Mouse (Mus musculus) urinary bladder, postnatal 14 days (tissue): ENCODE measurements around the gene Alpl.

Experiments used
- DNase-seq: peaks from one replicate; pipeline ENCODE4 v3.0.0; 2021; ENCODE audit warnings: low spot score

The Alpl gene

DNA sequence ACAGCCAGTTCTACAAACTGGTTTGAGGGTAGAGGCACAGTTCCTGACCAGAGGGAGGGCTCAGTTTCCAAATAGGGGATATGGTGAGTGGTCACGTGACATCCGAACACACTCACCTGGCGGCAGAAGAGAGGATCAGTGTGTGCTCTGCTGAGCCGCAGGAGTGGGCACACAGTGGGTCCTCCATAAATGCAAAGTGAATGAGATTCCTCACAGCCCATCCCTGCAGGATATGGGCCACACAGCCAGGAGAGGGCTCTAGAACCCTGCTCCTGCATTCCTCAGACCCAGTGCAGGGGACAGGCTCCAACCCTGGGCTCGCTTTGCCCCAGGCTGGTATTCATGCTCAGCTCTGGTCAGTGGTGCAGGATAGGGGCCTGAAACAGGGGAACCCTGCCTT lies 62.7 kb downstream of the Alpl start:
- DNase-seq = no peak

DNA sequence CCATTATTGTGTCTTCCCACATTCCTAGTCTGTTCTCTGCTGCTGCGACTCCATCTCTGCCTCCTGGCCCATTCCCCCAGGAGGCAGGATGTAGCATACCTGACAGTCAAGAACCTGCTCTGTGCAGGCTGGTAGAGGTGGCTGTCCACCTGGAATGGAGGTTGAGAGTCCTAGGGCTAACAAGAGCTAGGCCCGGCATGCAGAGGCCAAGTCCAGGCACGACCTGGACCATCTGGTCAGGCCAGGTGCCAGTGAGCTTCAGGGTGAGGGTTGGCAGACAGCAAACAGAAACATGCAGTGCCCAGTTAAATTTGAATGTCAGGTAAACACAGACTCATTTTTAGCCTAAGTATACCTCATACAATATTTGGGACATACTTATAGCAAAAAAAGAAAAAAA lies 63.2 kb downstream of the Alpl start:
- DNase-seq = peak; percentile 78

DNA sequence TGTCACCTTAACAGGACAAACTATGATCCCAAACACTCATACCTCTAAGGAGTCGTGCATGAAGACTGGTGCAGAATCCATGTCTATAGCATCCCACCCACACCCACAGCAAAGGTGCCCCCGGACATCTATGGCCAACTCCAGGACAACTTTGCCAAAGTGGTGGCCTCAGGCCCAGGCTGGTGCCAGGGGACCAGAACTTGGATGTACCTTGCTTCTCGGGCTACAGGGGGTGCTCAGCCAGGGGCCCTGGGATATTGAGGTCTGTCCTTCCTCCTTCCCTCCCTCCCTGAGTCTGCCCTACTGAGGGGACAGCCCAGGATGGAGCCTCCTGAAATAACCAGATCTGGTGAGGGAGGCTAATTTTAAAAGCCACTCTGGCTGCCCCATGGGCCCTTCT lies 63.8 kb downstream of the Alpl start:
- DNase-seq = no peak

DNA sequence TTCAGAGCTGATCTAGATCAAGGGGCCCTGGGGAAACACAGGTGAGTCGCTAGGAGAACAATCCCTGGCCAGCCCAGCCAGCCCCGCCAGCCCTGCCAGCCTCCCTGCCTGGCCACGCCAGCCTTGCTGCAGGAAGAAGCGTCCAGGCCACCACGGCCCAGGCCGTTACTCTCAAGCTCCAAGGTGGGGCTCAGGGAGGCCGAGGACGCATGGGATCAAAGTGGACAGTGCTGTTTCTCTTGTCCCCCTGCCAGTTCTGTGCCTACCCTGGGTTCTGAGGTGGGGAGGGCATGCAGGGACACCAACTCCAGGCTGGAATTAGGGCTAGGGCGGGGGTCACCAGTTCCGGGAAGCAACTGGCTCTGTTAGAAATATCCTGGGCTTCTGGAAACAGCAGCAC lies 64.3 kb downstream of the Alpl start:
- no peak for DNase-seq

DNA sequence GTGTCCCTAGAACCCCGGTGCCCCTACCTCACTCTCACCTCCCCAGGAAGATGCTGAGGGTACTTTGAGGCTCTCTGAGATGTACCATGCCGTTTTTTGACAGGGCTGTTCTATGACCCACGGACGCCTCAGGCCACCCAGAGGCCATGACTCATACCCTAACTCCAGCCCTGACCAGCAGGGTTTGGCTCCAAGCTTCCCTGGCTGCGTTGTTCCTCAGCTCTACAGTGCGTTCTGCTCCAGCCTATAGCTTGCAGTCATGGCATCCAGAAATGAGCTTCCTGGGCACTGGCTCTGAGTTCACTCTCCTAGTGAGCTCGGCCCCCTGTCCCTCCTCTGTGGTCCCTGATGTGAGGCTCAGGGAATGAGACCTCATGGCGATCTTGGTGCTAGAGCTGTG lies 65.4 kb downstream of the Alpl start:
- no peak for DNase-seq

DNA sequence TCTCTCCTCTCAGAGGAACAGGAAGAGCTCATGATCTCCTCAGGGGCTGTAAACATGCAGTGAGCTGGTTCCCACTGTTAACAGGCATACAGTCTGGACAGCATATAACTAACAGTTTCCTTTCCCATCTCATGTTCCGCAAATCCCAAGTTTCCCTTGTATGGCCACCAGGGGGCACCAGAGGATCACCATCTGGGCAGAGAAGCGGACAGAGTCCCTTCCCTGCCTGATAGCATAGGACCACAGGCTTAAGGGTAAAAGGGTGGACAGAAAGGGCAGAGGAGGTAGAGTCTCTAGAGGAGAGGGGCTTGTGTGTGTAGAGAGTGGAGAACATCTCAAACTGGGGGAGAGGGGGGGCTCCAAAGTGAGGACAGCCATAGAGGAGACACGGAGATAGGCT lies 66.0 kb downstream of the Alpl start:
- DNase-seq = peak; percentile 92

DNA sequence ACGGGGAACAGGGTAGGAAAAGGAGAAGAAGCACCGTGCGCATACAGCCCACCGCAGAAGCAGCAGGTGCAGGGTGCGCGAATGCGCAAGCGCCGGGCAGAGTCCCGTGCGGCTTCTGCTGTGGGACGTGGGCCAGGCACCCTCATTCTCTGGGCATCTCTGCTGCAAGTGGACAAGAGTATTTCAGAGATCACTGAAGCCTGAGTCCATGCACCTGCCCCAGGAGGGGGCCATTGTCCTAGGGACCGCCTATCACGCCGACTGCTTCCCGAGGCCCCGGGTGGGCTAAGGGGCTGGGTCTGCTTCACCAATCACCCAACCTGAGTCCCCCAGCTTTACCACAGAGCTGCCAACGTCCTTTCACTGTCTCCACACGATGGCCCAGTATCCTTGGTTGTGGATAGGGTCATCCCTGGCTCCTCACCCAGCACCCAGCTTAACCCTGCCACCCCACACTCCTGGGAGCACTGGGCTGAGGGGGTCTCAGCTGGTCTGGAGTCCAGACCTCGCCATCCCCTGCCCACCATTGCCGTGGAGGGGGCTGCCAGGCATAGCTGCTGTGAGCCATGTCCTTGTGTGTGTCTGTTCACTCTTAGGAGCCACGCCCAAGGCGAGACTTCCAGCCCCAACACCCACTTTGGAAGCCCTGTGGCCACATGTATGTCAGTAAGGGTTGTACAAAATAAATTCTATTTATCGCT lies 66.9 kb downstream of the Alpl start:
- no peak for DNase-seq

DNA sequence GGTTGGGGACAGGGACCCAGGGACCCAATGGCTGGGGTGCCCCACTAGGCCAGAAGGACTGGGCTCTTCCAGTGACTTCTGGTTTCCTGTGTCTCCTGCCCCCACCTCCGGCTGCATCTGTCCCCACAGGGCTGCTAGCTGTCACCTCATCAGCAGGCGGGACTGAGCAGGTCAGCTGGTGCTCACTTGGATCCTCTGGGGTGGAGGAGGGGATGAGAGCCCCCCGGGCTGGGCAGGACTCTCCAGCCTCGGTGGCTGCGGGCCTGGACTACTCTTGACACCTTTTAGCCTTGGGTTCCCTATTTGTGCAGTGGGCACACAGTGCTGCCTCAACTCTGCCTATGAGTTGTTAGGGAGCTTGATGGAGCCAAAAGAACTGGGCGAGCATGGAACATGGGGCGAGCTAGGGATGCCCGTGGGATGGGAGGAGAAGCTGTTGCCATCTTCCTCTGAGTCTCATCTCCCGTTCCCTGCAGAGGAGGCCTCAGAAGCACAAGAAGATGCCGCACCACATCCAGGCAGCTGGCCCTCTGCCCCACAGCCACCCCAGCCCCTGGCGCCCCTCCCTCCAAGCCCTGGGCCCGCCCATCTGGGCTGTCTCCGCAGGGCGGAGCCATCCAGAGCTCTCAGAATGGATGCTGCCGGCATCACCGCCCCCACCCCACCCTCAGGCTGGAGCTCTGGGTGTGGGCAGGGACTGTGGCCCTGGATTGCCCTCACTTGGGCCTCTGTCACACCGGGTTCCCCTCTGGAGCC lies 67.6 kb downstream of the Alpl start:
- DNase-seq = no peak

DNA sequence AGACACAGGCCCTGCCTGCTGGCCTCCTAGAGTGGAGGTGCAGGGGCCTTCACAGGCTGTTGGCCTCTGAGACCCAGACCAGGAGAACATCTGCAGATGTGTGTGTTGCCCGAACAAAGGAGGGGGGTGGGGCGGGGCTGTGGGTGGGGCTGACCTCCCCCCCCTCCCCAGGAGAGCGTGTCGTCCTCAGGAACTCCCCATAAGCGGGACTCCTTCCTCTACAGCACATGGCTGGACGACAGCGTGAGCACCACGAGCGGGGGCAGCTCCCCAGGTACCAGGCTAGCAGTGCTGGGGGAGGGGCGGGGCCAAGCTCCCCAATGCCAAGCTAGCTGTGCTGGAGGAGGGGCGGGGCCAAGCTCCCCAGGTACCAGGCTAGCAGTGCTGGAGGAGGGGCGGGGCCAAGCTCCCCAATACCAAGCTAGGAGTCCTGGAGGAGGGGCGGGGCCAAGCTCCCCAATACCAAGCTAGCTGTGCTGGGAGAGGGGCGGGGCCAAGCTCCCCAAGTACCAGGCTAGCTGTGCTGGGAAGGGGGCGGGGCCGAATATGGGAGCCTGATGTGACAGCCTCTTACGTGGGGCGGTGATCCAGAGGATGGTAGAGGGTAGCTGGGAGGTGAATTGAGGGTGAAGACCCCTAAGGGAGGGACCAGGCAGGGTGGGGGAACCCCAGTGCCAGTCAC lies 68.5 kb downstream of the Alpl start:
- no peak for DNase-seq

DNA sequence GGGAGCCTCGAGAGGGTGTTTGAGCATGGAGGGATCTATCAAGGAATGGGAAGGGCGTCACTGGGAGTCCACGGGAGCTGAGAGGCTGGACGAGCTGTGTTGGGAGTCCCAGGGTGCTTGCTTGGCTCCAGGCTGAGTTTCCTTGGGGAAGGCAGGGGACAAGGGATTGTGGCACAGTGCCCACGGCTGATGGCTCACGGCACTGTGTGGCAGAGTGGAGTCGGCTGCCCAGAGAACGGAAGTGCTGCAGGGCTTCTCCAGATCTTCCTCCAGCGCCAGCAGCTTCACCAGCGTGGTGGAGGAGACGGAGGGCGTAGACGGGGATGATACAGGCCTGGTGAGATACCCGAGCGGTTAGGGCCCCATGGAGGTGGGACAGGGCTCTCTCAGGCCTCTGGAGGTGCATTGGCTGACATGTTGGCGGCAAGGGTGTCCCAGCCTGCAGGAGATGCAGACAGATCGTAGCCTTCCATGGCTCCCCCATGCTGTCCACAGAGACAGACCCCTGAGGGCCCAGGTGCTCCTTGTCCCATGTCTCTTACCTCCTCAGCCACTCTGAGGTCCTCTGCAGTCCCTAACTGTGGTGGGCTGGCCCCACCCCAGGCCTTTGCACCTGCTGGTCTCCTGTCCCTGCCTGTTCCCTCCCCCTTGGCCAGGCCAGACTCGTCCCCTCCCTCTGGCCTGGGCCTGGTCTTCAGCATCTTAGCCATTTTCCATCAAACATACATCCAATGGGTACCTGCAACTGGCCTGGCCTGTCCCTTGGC lies 69.3 kb downstream of the Alpl start:
- DNase-seq = no peak

DNA sequence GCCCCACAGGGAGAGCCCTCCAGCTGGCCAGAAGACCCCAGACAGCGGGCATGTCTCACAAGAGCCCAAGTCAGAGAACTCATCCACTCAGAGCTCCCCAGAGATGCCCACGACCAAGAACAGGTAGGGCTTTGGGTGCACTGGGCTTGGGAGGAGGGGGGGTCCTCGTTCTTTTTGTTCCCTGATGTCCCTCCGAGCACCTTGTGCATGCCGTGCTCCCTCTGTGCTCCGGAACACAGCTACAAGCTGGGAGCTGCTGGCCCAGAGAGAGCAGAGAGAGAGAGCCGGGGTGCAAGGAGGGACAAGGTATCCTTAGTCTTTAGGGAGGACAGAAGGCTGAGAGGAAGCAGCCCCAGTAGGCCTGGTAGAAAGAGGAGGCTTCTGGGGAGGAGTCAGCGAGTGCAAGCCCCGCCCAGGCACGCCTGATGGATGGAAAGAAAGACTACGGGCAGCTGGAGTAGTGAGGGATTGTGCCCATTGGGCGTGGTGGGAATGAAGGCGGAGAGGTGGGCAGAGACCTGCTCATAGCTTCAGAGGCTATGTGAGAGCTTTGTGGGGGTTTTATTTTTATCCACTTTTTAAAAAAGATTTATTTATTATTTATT lies 70.5 kb downstream of the Alpl start:
- DNase-seq = no peak

DNA sequence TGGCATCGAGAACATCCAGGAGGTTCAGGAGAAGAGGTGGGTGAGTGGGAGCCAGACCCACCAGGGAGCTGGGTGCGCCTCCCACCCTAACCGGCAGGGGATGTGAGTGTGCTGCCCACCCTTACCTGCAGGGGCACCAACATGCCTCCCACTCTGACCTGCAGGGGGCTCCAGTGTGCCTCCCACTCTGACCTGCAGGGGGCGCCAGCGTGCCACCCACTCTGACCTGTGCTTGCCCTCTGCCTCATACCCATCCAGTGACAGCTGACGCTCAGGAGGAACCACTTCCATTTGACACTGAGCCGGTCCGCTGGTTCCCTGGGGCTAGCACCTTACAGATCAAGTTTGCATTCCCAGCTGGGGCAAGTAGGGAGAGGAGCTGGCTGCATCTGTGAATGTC lies 71.4 kb downstream of the Alpl start:
- DNase-seq = peak; percentile 54

DNA sequence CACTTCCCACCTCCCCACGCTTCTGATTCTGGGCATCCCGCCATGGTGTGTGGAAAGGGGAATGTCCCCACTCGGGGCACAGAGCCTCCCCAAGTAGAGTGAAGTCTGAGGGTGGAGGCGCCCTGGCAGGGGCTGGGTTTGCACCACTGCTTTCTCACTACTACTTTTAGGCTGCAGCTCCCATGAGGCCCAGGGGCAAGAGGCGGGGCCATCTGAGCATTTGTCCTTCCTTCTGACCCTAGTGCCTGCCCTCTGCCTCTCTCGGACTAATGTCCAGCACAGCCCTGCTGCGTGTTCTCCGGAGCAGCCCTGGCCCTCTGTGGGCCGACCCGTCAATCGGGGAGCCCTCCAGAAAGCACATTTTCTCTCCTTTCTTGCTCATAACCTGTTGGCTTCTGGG lies 72.0 kb downstream of the Alpl start:
- DNase-seq = no peak

DNA sequence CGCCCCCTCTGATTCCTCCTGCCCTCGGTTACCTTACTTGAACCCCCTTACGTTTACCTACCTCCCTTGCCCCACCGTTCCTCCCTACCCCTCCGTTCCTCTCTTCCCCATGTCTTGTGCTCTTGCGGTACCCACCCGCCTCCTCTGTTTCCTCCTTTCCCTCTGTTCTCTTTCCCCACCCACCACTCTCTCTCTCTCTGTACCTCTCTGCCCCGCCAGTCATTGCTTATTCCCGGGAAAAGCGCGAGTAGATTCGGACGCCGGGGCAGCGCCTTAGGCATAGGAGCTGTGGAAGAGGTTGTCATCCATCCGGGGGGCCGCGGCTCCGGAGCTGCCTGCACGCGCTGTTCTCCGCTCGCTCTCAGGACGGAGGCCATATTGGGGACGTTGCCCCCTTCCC lies 72.7 kb downstream of the Alpl start:
- DNase-seq = no peak

DNA sequence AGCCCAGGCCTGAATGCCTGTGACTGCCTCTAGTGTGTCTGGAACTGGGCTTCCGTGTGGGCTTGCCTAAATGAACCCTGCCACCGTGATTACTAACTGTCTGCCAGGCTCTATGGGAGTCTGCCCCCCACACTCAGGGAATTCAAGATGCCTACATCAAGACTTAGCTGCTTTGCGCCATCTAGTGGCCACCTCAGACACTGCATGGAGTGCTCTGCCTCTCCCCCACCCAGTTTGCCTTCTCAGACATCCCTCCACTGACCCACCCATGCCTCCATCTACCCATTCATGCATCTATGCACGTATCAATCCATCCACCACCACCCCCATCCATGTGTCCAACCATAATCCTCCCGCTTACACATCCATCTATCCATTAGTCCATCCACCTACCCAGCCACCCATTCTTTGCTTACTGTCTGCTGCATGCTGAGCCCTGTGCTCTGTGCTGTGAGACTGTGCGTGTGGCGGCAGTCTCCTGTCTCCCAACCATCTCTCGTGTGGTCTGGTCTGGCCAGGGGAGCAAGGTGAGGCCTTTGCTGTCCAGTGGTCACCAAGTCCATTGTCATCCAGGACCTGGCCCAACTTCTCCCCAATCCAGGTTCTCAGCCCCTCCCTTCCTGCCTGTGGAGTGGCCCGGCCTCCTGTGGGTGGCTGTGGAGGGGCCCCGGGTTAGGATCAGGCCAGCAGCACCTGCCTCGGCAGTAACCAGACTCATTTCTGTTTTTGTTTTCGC lies 73.3 kb downstream of the Alpl start:
- peak; percentile 70 for DNase-seq

DNA sequence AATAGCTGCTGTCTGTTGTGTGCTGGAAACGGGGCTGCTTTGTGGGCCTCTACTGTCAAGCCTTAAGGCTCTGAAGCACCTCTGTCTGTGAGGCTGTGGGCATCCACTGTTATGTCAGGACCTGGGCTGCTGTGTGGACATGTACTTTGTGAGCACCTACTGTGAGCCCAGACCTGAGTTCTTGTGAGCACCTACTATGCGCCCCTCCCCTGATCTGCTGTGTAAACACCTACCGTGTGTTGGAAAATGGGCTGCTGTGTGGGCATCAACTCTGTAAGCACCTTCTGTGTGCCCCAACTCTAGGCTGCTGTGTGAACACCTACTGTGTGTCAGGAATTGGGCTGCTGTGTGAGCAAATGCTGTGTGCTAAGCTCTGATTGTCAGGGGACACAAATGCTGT lies 74.0 kb downstream of the Alpl start:
- no peak for DNase-seq

DNA sequence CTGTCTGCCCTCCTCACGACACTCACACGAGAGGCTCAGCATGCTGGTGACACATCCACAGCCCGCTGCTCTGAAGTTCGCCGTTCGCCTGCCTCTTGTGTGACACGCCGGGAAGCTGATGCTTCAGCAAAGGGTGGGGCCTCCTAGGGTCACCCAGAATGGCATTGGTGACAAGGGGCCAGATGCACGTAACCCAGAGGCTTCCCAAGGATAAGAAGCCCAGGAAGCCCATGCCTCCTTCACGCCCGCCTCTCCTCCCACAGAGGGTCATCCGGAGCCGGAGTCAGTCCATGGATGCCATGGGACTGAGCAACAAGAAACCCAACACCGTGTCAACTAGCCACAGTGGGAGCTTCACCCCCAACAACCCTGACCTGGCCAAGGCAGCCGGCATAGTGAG lies 74.6 kb downstream of the Alpl start:
- no peak for DNase-seq

DNA sequence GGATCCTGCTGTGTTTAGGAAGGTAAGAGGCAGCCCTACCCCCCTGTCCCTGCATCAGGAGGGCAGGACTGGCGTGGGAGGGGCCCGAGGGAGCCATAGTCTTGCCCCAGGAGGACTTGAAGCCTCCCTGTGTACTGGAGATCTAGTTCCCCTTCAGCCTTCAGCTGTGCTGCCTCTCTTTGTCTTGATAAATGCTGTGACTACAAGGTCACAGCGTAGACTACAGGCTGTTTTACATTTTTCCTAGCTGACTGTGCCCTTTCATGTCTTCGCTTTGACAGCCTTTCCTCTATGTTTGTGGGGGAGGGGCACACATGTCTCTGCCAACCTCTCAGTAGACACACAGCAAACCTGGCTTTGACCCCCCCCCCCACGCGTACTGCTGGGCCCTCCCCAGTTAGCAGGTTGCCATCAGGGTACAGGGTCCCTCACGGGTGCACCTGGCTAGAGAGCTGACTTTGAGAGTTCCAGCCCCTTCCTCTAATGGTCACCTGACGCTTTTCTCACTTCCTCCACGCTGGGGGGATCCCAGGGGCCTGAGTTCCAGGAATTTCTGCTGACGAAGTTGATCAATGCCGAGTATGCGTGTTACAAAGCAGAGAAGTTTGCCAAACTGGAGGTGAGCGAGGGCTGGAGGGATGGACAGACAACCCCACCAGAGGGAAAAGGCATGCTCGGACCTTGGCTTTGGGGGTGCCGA lies 76.7 kb downstream of the Alpl start:
- no peak for DNase-seq

DNA sequence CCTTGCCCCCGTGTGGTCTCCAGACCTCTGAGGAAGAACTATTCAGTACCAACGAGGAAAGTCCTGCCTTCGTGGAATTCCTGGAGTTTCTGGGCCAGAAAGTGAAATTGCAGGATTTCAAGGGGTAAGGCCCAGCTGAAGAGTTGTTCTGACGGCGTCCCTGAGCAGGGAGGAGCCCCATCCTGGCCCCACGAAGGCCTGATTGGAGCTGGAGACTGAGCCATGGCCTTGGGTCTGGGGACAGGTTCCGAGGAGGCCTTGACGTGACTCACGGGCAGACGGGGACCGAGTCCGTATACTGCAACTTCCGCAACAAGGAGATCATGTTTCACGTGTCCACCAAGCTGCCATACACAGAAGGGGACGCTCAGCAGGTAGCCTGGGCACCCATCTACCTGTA lies 78.5 kb downstream of the Alpl start:
- DNase-seq = no peak

DNA sequence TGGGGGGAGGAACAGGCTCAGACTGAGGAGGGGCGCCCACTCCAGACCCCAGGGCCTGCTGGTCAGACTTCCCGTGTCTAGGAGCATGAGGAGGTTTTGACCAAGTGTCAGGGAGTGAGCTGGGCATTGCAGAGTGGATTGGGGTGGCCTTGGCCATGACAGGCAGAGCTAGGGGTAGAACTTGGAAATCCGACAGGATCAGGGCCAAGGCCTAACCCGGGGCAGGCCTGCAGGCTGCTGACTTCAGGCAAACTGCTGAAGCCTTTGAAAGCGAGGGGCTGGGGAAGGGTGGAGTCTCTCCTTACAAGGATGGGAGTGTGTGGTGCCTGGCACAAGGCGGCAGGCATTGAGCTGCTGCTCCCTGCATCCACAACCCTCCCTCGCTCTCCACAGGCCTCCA lies 79.2 kb downstream of the Alpl start:
- DNase-seq = no peak
